Mouse (Mus musculus) midbrain, embryonic 13.5 days (tissue): ENCODE measurements around the gene Olfr826. TPM values are rescaled to one million over a fixed set of nuclear protein-coding genes. Genes with fewer than 3 reads are reported as not detected.

ENCODE experiments used
- polyA plus RNA-seq: library from polyadenylated mRNA; unstranded; fragments of >200 nt; fragmentation: Nextera tagmentation; extraction: Ambion mirVana; gene quantifications from 2 replicates; pipeline ENCODE4 v1.2.1, GENCODE M21; 2015

Gene Olfr826
- polyA plus RNA-seq, 1 experiment from 2014 or later, result not detected

Other genes starting within 250 kb of the Olfr826 start
- gene Olfr818, start 235.1 kb downstream of the Olfr826 start, polyA plus RNA-seq, result not detected in 2 replicates
- not detected in 2 replicates for gene Olfr819, start 216.9 kb downstream of the Olfr826 start, polyA plus RNA-seq
- not detected in 2 replicates for gene Olfr247, start 208.0 kb downstream of the Olfr826 start, polyA plus RNA-seq
- gene Gm10310, start 199.1 kb downstream of the Olfr826 start, polyA plus RNA-seq, result not detected in 2 replicates
- gene Olfr820, start 171.6 kb downstream of the Olfr826 start, polyA plus RNA-seq, result not detected in 2 replicates
- gene Olfr821, start 153.8 kb downstream of the Olfr826 start, polyA plus RNA-seq, result not detected in 2 replicates
- gene Olfr822, start 113.0 kb downstream of the Olfr826 start, polyA plus RNA-seq, result not detected in 2 replicates
- not detected in 2 replicates for gene Olfr823, start 68.8 kb downstream of the Olfr826 start, polyA plus RNA-seq
- not detected in 2 replicates for gene Olfr824, start 54.2 kb downstream of the Olfr826 start, polyA plus RNA-seq
- not detected in 2 replicates for gene Olfr825, start 17.4 kb downstream of the Olfr826 start, polyA plus RNA-seq
- gene Olfr827, start 30.2 kb upstream of the Olfr826 start, polyA plus RNA-seq, result not detected in 2 replicates
- gene Neurod4, start 96.1 kb upstream of the Olfr826 start, polyA plus RNA-seq, result 5.9 and 7.9 TPM in 2 replicates
- not detected in 2 replicates for gene Tespa1, start 138.7 kb upstream of the Olfr826 start, polyA plus RNA-seq
- gene Vmn2r84, start 210.1 kb upstream of the Olfr826 start, polyA plus RNA-seq, result not detected in 2 replicates
- not detected in 2 replicates for gene Vmn2r85, start 245.5 kb upstream of the Olfr826 start, polyA plus RNA-seq